Mouse (Mus musculus) olfactory bulb, adult 2 months (tissue): ENCODE results near the gene Gm21973. TPM values are rescaled to one million over a fixed set of nuclear protein-coding genes. Genes with fewer than 3 reads are reported as not detected.

Source experiments
- H3K27ac ChIP-seq: fragments of 200-500 bp; 2 replicates; pipeline ENCODE4 v1.5.1; 2012; ENCODE audit warnings: low read depth, low read length; ENCODE audit not compliant: insufficient read depth
- H3K4me1 ChIP-seq: fragments of 200-500 bp; 2 replicates; pipeline ENCODE4 v1.6.1; 2012; ENCODE audit warnings: low read length; ENCODE audit not compliant: control insufficient read depth, insufficient read depth
- H3K4me3 ChIP-seq: fragments of 200-500 bp; 2 replicates; pipeline ENCODE4 v1.5.1; 2012; ENCODE audit warnings: mild to moderate bottlenecking, low read depth, low read length, moderate library complexity; ENCODE audit not compliant: insufficient read depth
- CTCF ChIP-seq: fragments of 200-500 bp; IDR thresholded peaks from 2 replicates; pipeline ENCODE4 v1.5.1; 2012; ENCODE audit warnings: low read depth, mild to moderate bottlenecking, low read length, moderate library complexity; ENCODE audit not compliant: insufficient read depth
- POLR2A ChIP-seq: fragments of 200-500 bp; IDR thresholded peaks from 2 replicates; pipeline ENCODE4 v1.6.1; 2012; ENCODE audit warnings: mild to moderate bottlenecking, low read depth, low read length, moderate library complexity; ENCODE audit not compliant: insufficient read depth
- WGBS: fragments of 180-500 bp; shearing (Covaris S2); methylation state at CpG from one replicate; pipeline ENCODE4 v1.1.7; 2018; 5-methylcytosine and 5-hydroxymethylcytosine counted together
- polyA plus RNA-seq: library from polyadenylated mRNA; stranded (reverse); fragments of >200 nt; gene quantifications from 2 replicates; pipeline ENCODE4 v1.2.4, GENCODE M21; 2012; ENCODE audit warnings: low replicate concordance; ENCODE audit not compliant: missing spikeins, insufficient read depth, insufficient read length

The Gm21973 gene
- polyA plus RNA-seq, 1 experiment: not detected

DNA sequence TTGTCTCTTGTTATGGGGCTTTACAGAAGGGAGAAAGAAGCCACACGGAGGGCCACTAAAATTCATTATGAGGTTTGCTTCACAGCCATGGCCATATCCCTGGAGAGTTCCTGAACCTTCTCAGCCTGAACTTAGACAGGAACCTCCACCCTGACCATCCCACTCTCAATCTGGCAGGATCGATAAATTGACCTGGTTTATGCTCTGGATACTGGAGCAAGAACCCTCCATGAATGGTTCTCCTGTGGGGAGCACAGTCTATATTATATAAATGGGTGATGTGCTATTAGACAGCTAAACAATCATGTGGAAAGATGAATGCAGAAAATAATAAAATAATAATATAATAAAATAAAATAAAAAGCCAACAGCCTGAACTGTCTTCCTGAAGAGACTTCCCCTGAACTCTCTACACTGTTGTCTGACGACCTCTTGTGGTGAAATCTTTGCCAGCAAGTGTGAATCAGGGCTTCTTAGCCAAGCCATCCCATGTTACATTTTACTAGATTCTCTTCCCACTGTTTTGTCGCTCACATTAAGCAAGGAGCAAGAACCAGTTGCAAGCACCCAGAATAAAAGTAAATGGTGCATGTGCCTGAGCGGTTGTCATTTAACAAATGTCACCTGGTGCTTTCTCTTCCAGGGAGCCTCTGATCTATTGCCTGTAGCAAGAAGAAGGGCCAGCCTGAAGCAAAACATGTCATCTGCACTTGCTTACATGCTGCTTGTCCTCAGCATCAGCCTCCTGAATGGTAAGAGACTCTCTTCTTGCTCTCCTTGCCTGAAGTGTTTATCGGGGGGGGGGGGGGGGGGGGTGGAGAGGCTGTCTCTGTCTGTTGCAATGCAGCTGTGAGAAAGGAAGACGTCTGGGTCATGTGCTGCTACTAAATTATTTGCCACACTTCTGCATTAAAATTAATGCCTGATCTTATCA, 11.4 kb upstream of the Gm21973 start:
- WGBS: 50% methylated on average over 7 of the region's 7 CpGs
- H3K4me3 ChIP-seq: no peak overlapping the region
- no peak overlapping the region for H3K27ac ChIP-seq
- H3K4me1 ChIP-seq: no peaks in the 10 kb centered on the region
- TF ChIP-seq POLR2A: no peak
- TF ChIP-seq CTCF: no peak

- Histone ChIP-seq H3K4me3 (no peak overlapping the region), H3K27ac (no peak overlapping the region), H3K4me1 (no peaks in the 10 kb centered on the region)
- 58% methylated on average over 3 of the region's 3 CpGs for WGBS
- TF ChIP-seq POLR2A: no peak
- no peak for TF ChIP-seq CTCF
Measured at GRCm38 (mm10) chr15:10330626-10331025, 5.4 kb downstream of the Gm21973 start.

DNA sequence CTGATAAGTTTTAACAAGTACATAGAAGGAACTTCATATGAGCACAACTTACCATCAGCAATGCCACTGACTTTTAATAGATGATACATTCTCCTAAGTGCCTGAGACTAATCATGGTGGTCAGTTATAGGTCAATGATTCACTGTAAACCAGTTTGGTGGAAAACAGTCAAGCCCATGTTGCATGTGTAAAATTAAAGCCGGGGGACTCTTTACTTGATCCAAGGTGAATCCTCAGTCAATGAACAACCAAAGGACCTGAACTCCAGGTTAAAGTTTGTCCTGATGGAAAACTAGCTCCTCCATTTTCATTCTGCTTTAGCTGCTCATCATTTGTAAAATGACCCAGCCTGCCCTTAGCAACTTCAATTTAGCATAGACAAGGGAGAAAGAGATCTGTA, 7.4 kb downstream of the Gm21973 start:
- Histone ChIP-seq H3K4me3 (no peak overlapping the region), H3K4me1 (no peaks in the 10 kb centered on the region), H3K27ac (no peak overlapping the region)
- no peak for TF ChIP-seq CTCF
- TF ChIP-seq POLR2A: no peak
- 96% methylated on average over 1 of the region's 1 CpGs for WGBS

GRCm38 (mm10) chr15:10338606-10339005, 13.4 kb downstream of the Gm21973 start:
- Histone ChIP-seq H3K4me1 (no peaks in the 10 kb centered on the region), H3K27ac (no peak overlapping the region), H3K4me3 (no peak overlapping the region)
- WGBS: 43% methylated on average over 3 of the region's 3 CpGs
- no peak for TF ChIP-seq CTCF
- TF ChIP-seq POLR2A: no peak

GRCm38 (mm10) chr15:10347044-10347443, 21.9 kb downstream of the Gm21973 start:
- Histone ChIP-seq H3K27ac (no peak overlapping the region), H3K4me1 (no peaks in the 10 kb centered on the region), H3K4me3 (no peak overlapping the region)
- no peak for TF ChIP-seq CTCF
- TF ChIP-seq POLR2A: no peak
- WGBS: 91% methylated on average over 6 of the region's 6 CpGs

GRCm38 (mm10) chr15:10358039-10358948, 33.1 kb downstream of the Gm21973 start, which contains the start of gene Agxt2:
Gene Agxt2 (plus strand): TSS chr15:10358532.
- Histone ChIP-seq H3K27ac (no peak within 1 kb of the TSS), H3K4me1 (no peaks in the 10 kb centered on the region), H3K4me3 (no peak within 1 kb of the TSS)
- 79% methylated on average over 9 of the region's 9 CpGs for WGBS
- no peak for TF ChIP-seq CTCF
- TF ChIP-seq POLR2A: no peak

DNA sequence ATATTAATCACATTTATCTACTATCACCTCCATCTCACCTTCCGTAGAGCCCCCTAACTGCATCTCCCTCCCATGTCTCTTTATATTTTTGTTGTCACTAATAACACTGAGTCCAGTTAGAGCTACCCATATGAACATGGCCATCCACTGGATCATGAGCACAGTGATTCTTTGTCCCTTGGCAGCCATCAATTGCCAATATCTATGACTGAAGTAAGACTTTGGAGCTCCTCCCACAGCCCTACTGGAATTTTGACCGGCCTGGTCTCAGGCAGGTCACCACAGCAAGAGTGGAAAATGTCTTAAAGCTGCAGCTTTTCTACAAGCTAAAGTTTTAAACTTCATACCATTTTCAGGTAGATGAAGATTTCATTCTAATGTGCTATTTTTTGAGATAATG, 41.2 kb downstream of the Gm21973 start:
- no peak overlapping the region for H3K4me3 ChIP-seq
- H3K4me1 ChIP-seq: no peaks in the 10 kb centered on the region
- 91% methylated on average over 2 of the region's 2 CpGs for WGBS
- no peak overlapping the region for H3K27ac ChIP-seq
- TF ChIP-seq CTCF: no peak

- H3K4me1 ChIP-seq: no peaks in the 10 kb centered on the region
- WGBS: 94% methylated on average over 3 of the region's 3 CpGs
- H3K27ac ChIP-seq: no peak overlapping the region
- TF ChIP-seq POLR2A: no peak
- TF ChIP-seq CTCF: no peak
- H3K4me3 ChIP-seq: no peak overlapping the region
Measured at GRCm38 (mm10) chr15:10375404-10375803, 50.2 kb downstream of the Gm21973 start.

- H3K27ac ChIP-seq: no peak overlapping the region
- TF ChIP-seq POLR2A: no peak
- TF ChIP-seq CTCF: no peak
- H3K4me3 ChIP-seq: no peak overlapping the region
- H3K4me1 ChIP-seq: no peaks in the 10 kb centered on the region
- 85% methylated on average over 4 of the region's 4 CpGs for WGBS
Measured at GRCm38 (mm10) chr15:10378338-10378959, 53.3 kb downstream of the Gm21973 start.
